In the genomic region with DNA sequence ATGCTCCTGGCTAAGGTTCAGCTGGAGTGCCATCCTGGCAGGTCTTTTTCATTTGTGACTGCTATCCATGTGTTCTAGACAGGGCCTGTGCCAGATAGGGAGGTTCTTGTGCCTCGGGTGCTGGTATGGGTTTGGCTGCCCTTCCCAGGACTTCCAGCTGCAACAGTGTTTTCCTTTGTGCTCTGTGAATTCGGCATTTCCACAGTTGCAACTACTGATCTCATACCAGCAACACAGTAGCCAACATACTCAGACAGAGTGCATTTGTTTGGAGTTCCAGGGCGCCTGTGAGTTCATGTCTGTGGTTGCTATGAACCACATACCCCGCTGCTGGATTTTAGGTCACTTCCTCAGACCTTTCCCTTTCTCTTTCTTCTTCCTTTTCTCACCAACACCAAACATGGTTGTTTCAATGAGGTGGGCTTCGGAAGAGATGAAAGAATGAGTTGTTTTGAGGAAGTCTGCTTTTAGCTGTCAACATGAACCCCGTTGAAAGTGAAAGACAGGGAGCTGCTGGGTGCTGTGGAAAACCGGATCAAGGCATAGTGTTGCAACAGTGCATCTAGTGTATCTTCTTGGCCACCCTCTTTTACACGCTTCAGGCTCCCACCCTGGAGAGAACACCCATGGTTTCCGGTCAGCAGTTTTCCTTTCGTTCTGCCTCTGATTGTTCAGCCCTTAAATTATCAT, we compare ENCODE assay signal across 8 mouse cellular contexts.
DNase-seq lines count a peak whose midpoint lies in the region; ATAC-seq lines count a peak whose summit lies in the region.
"Had no signal": no experiment of that assay in that cellular context is flagged by ENCODE, and none has a peak within 500 bp of the region (broad histone marks: within the 10 kb centered on the region; RNA-seq: fewer than 3 reads in every experiment).

No protein-coding gene starts in this region.

- intact Hi-C loops in left cerebral cortex, postnatal 36 days (cut with DNase I) = no loop called here

- H3K36me3 ChIP-seq in kidney, embryonic 16.5 days (ENCODE audit: insufficient read depth, low read length) = no peaks in the 10 kb centered on the region

- 81% methylated on average over 10 of the region's 10 CpGs for WGBS in kidney, embryonic 16.5 days

- H3K9me3 ChIP-seq in kidney, embryonic 16.5 days (ENCODE audit: low read length) = no peaks in the 10 kb centered on the region

- H3K4me2 ChIP-seq in kidney, embryonic 16.5 days (replicated peaks; ENCODE audit: low read depth, low read length) = no peak overlapping the region

- no peak overlapping the region for H3K4me3 ChIP-seq in kidney, embryonic 16.5 days (ENCODE audit: low read length)

- H3K27me3 ChIP-seq in kidney, embryonic 16.5 days (ENCODE audit: insufficient read depth, low read length) = no peaks in the 10 kb centered on the region

- DNase-seq in left cerebral cortex, adult 11 months (ENCODE audit: low spot score) = peak; percentile 21
- no peak for DNase-seq in left cerebral cortex, postnatal 36 days (ENCODE audit: low spot score in 2 of 2)
- DNase-seq in cerebellum, postnatal 14 days = peak; percentile 63
- DNase-seq in frontal cortex, adult 2 months (ENCODE audit: extremely low spot score in 1 of 2, low spot score in 1 of 2) = peak; percentile 7 to 13
- DNase-seq in embryo, embryonic 10.5 days (ENCODE audit: low spot score) = no peak
- DNase-seq: kidney, adult 9 months had no signal

- no peak overlapping the region for H3K27ac ChIP-seq in kidney, embryonic 16.5 days (ENCODE audit: low read length)

- peak; percentile 75 for ATAC-seq in megakaryocyte progenitor cell, adult 5-6 weeks (replicated peaks; ENCODE audit: poor library complexity)
- ATAC-seq in kidney, embryonic 16.5 days (ENCODE audit: low FRiP score, low TSS enrichment) = no peak

- no peak overlapping the region for H3K9ac ChIP-seq in kidney, embryonic 16.5 days (replicated peaks; ENCODE audit: low read length)

- H3K4me1 ChIP-seq in kidney, embryonic 16.5 days (ENCODE audit: insufficient read depth, low read length) = no peaks in the 10 kb centered on the region

Comparison
In these comparisons a context has a peak if more than half of its experiments do, and no peak if none do; other contexts are left out.
1. DNase-seq: peak in left cerebral cortex, adult 11 months (single experiment), cerebellum, postnatal 14 days (2 of 2) and frontal cortex, adult 2 months (2 of 2); none in left cerebral cortex, postnatal 36 days (0 of 2) and embryo, embryonic 10.5 days (single experiment).